Mouse (Mus musculus): Measurements from ENCODE around the gene Mybpc3. TPM values are rescaled to one million over a fixed set of nuclear protein-coding genes. Genes with fewer than 3 reads are reported as not detected.
A peak's percentile ranks its signal among the peaks of the same experiment; 100 is the strongest.

The Mybpc3 gene
- polyA plus RNA-seq, 1 experiment from 2014 or later: not detected

DNA sequence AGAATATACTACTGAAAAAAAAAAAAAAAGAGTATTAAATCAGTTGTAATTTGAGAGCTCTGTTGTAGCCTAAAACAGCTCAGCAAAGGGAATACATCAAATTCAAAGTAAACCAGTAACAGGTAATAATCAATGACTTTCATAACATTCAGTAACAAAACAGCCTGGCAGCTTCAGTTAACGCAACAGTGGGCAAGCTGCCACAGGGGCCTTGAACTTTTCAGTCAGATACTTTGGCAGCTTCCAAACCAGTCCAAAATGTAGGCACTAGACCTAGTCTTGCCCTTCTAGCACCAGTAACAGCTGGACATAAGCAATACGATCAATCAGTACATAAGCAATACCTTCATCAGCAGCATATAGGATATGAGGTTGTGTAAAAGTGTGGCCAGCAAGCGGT is 36.1 kb downstream of the Mybpc3 start:
- WGBS: 94% methylated on average over 3 of the region's 3 CpGs

DNA sequence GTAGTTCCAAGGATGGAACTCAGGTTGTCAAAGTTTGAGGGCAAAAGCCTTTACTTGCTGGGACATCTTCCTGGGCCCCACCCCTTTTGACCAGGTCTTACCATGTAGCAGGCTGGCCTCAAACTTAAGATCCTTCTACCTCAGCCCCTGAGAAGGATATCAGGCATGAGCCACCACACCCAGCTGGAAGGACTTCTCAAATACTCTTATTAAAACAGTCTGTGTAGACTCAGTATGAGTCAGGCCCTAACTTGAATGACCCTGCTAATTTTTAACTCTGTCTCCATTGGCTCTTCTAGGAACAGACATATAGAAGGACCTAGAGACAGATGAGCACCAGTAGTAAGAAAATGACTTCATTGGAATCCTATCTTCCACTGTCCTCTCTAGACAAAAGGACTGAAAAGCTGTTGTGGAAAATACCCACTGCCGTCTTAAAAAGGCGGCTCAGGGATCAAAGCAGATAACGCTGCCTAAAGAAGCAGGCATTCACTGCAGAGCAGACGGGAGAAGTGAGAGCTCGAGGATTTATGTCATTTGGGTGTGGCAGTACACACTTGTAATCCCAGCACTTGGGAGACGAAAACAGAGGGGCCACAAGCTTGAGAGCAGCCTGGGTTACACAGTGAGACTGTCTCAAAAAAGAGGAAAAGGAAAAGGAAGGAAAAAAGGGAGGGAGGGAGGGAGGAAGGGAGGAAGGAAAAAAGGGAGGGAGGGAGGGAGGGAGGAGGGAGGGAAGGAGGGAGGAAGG is 39.2 kb downstream of the Mybpc3 start:
- WGBS: 52% methylated on average over 6 of the region's 6 CpGs
- peaks cover 90% of the 10 kb centered on the region for H3K36me3 ChIP-seq
- no peak overlapping the region for H3K27ac ChIP-seq (replicated peaks)
- H3K27me3 ChIP-seq: no peaks in the 10 kb centered on the region
- no peak overlapping the region for H3K4me3 ChIP-seq
- H3K4me2 ChIP-seq: no peak overlapping the region
- no peaks in the 10 kb centered on the region for H3K9me3 ChIP-seq
- no peak overlapping the region for H3K9ac ChIP-seq
- H3K4me1 ChIP-seq (replicated peaks): no peaks in the 10 kb centered on the region
- ATAC-seq (ENCODE audit: low FRiP score, low read depth): no peak

More for the DNA sequence above, 36.1 kb downstream of the Mybpc3 start:
- H3K9ac ChIP-seq: no peak overlapping the region
- no peaks in the 10 kb centered on the region for H3K9me3 ChIP-seq
- H3K4me3 ChIP-seq: no peak overlapping the region
- no peak overlapping the region for H3K27ac ChIP-seq (replicated peaks)
- H3K4me1 ChIP-seq (replicated peaks): no peaks in the 10 kb centered on the region
- peaks cover 88% of the 10 kb centered on the region for H3K36me3 ChIP-seq
- H3K27me3 ChIP-seq: no peaks in the 10 kb centered on the region
- no peak for ATAC-seq (ENCODE audit: low FRiP score, low read depth)
- no peak overlapping the region for H3K4me2 ChIP-seq

DNA sequence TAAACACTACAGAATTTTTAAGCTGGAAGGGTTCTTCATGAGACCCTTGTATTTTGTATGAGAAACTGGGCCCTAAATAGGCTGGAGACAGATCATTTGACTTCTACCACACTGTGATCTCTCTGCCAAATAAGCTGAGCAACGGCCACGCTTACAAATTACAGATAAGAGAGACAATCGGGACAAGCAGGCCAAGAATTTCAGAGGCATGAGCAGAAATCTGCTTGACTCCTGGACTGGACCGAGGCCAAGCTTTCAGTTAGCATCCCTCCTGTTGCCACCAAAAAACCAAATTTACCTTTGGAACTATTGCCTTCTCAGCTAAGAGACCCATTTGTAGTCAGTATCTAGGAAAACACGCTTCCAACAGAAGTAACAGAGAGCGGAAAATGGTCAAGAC is 42.6 kb downstream of the Mybpc3 start:
- Histone ChIP-seq H3K4me3 (no peak overlapping the region), H3K4me1 (replicated peaks) (no peaks in the 10 kb centered on the region), H3K27ac (replicated peaks) (no peak overlapping the region), H3K36me3 (peaks cover 85% of the 10 kb centered on the region), H3K9ac (no peak overlapping the region), H3K27me3 (no peaks in the 10 kb centered on the region), H3K9me3 (no peaks in the 10 kb centered on the region), H3K4me2 (no peak overlapping the region)
- ATAC-seq (ENCODE audit: low FRiP score, low read depth): no peak
- 94% methylated on average over 6 of the region's 6 CpGs for WGBS

DNA sequence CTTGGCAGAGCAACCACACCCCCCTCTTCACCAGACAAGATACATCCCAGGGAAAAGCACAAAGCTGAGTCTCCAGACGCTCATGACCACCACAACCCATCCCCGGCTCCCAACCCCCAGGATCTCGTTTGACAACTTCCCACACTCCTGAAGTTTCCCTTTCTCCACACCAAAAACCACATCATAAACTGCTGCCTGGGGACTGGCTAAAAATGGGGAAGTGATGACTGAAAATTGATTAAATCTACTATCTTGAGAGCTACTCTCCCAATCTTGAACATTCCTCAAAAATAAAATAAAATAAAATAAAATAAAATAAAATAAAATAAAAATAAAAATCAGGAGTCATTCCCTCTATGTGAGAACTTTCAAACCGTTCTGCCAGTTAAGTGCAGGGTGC is 45.0 kb downstream of the Mybpc3 start:
- Histone ChIP-seq H3K36me3 (peaks cover 85% of the 10 kb centered on the region), H3K9ac (no peak overlapping the region), H3K27ac (replicated peaks) (no peak overlapping the region), H3K27me3 (no peaks in the 10 kb centered on the region), H3K4me1 (replicated peaks) (no peaks in the 10 kb centered on the region), H3K4me3 (no peak overlapping the region), H3K9me3 (no peaks in the 10 kb centered on the region), H3K4me2 (no peak overlapping the region)
- ATAC-seq (ENCODE audit: low FRiP score, low read depth): no peak
- WGBS: 93% methylated on average over 4 of the region's 4 CpGs

DNA sequence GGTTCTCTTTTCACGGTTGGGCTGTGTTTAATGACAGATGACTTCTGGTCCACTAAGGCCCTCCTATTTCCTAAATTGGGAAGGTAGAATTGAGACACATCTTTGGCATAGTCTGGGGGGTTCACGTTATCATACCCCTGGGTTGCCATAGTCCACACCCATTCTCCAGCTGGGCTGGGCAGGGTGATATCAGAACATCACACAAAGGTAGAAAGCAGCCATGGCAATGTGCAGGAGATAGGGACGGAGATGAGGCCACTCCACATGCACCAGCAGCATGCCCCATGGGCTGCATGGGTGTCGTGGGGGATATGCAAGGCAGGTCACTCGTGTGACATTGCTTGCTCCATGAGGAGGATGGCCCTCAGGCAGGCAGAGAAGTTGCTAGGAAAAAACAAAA is 45.6 kb downstream of the Mybpc3 start:
- H3K27ac ChIP-seq (replicated peaks): no peak overlapping the region
- WGBS: 91% methylated on average over 5 of the region's 5 CpGs
- no peaks in the 10 kb centered on the region for H3K27me3 ChIP-seq
- peaks cover 83% of the 10 kb centered on the region for H3K36me3 ChIP-seq
- ATAC-seq (ENCODE audit: low FRiP score, low read depth): no peak
- H3K4me1 ChIP-seq (replicated peaks): no peaks in the 10 kb centered on the region
- no peaks in the 10 kb centered on the region for H3K9me3 ChIP-seq
- no peak overlapping the region for H3K9ac ChIP-seq
- no peak overlapping the region for H3K4me2 ChIP-seq
- H3K4me3 ChIP-seq: no peak overlapping the region

DNA sequence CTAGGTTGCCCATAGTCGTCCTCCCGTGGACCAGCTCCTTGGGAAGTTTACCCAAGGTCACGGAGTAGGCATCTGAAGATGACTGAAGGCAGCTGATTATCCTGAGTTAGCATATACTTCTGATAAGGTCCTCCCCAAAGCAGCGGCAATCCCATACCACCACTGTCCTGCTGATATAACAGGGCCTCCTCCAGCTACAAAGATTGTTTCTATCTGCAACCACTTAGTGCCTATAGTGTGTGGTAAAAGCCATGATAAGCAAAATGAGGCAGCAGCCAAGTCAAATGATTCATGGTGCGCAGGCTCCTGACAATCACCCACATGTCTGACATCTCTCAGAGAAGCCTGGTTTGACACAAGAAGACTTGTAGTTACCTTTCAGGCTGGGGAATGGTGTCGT is 47.0 kb downstream of the Mybpc3 start:
- Histone ChIP-seq H3K27me3 (no peaks in the 10 kb centered on the region), H3K4me2 (no peak overlapping the region), H3K4me1 (replicated peaks) (no peaks in the 10 kb centered on the region), H3K27ac (replicated peaks) (no peak overlapping the region), H3K9me3 (no peaks in the 10 kb centered on the region), H3K4me3 (no peak overlapping the region), H3K9ac (no peak overlapping the region), H3K36me3 (peaks cover 85% of the 10 kb centered on the region)
- ATAC-seq (ENCODE audit: low FRiP score, low read depth): no peak
- 93% methylated on average over 6 of the region's 6 CpGs for WGBS

DNA sequence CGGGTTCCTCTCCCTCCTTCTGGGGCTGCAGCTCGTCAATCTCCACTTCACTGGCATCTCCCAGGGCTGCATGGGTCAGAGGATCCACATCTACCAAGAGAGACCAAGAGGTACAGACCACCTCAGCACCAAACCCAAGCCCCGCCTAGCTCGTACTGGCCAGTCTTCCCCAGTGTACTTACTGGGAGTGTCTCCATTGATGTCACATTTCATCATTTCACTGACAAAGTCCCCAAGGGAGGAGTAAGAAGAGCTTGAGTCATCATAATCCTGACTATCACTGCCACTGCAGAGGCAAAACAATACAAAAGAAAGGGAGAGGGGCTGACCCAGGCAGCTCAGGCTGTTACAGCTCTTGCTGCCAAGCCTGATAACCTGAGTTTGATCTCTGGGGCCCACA is 49.7 kb downstream of the Mybpc3 start:
- Histone ChIP-seq H3K4me1 (replicated peaks) (no peaks in the 10 kb centered on the region), H3K36me3 (peaks cover 84% of the 10 kb centered on the region), H3K4me2 (no peak overlapping the region), H3K9me3 (no peaks in the 10 kb centered on the region), H3K27me3 (no peaks in the 10 kb centered on the region), H3K4me3 (no peak overlapping the region), H3K27ac (replicated peaks) (no peak overlapping the region), H3K9ac (no peak overlapping the region)
- ATAC-seq (ENCODE audit: low FRiP score, low read depth): no peak
- WGBS: 87% methylated on average over 4 of the region's 4 CpGs

DNA sequence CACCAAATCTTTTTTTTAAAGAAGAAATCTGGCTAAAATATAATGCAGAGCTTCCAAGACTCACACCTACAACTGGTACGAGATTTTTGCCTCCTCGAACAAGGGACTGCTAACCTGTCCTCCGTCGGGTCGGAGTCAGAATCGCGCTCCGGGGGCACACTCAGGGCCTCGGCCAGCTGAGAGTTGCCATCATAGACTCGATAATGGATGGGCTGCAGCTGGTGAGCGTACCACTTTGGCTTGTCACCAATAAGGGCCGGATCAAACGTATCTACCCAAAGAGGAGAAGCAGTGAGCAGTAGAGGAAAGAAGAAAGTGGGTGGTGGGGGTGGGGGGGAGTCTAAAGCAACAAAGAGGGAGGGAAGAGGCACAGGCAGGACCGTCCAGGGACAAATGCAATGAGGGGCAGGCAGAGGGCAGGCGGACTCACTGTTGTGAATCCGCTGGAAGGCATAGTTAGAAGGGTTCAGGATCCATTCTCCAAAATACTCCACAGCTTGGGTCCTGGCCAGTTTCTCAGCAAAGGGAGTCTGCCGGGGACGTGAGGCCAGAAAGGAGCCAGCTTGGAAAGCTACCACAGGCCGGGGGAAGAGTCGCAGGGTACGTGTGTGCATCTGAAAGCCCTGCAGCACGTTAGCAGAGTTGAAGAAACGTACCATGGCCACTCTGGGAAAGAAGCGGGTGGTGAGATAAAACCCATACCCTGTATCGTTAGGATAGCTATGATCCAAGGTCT is 51.8 kb downstream of the Mybpc3 start:
- Histone ChIP-seq H3K27me3 (no peaks in the 10 kb centered on the region), H3K9ac (no peak overlapping the region), H3K4me1 (replicated peaks) (no peaks in the 10 kb centered on the region), H3K4me2 (no peak overlapping the region), H3K9me3 (no peaks in the 10 kb centered on the region), H3K27ac (replicated peaks) (no peak overlapping the region), H3K4me3 (no peak overlapping the region), H3K36me3 (peaks cover 87% of the 10 kb centered on the region)
- no peak for ATAC-seq (ENCODE audit: low FRiP score, low read depth)
- WGBS: 84% methylated on average over 25 of the region's 25 CpGs

DNA sequence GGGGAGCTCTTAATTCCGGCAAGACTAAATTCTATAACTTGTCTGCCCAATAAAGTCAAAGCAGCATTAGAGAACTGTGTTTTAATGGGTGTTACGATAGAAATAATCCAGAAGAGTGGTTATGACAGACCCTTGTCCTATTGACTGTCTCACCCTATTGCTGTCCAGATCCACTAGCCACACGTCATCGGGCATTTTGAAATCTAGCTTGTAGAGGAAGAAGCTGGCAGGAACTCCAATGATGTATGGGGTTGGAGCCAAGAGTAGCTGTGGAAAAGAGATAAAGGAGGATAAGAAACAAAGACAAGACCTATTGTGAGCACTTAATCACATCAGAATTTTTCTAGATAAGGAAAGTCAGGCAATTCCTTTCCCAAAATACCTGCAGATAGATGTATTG is 57.5 kb downstream of the Mybpc3 start:
- Histone ChIP-seq H3K4me1 (replicated peaks) (peaks cover 8% of the 10 kb centered on the region), H3K27ac (replicated peaks) (no peak overlapping the region), H3K4me2 (no peak overlapping the region), H3K9ac (no peak overlapping the region), H3K4me3 (no peak overlapping the region), H3K36me3 (peaks cover 70% of the 10 kb centered on the region), H3K27me3 (no peaks in the 10 kb centered on the region), H3K9me3 (no peaks in the 10 kb centered on the region)
- ATAC-seq (ENCODE audit: low FRiP score, low read depth): no peak
- 88% methylated on average over 4 of the region's 4 CpGs for WGBS

DNA sequence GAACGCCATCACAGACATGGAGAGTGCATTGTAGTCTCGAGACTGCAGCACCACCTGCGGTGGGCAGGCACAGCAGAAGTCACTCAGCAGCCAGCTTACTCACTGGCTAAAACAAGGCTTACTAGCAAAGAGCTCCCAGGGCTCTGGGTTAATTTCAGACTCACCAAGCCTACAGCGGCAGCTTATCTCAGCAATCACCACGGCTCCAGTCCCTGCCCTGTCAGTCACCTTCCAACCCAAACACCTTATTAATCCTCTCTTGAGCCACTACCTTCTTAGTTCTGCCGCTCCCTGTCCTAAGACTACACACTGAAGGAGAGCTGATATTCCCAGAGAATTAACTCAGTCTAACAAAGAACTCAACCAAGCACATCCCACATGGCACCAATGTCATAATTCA is 58.3 kb downstream of the Mybpc3 start:
- no peak overlapping the region for H3K4me3 ChIP-seq
- no peak overlapping the region for H3K9ac ChIP-seq
- no peak for ATAC-seq (ENCODE audit: low FRiP score, low read depth)
- no peaks in the 10 kb centered on the region for H3K9me3 ChIP-seq
- H3K4me1 ChIP-seq (replicated peaks): peaks cover 15% of the 10 kb centered on the region
- no peak overlapping the region for H3K27ac ChIP-seq (replicated peaks)
- H3K36me3 ChIP-seq: peaks cover 64% of the 10 kb centered on the region
- no peaks in the 10 kb centered on the region for H3K27me3 ChIP-seq
- H3K4me2 ChIP-seq: no peak overlapping the region
- 86% methylated on average over 6 of the region's 6 CpGs for WGBS

DNA sequence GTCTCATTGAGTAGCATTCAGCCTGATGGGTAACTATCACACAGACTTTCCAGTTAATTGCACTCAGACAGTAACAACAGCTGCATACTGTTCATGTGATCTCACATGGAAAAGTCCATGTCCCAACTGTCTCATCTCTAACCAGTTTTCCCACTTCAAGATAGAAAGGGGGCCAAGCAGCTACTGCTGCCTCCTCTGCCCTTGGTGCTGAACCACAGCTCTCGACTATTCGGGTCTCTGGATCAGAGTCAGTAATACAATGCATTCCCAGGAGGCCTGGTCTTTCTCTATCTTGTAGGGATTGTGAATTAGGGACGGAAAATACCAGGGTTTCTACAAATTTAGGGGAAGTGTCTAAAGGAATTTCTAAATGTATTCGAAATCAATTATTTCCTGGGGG is 61.9 kb downstream of the Mybpc3 start:
- H3K9me3 ChIP-seq: no peaks in the 10 kb centered on the region
- WGBS: 36% methylated on average over 4 of the region's 4 CpGs
- H3K4me3 ChIP-seq: no peak overlapping the region
- H3K27ac ChIP-seq (replicated peaks): no peak overlapping the region
- H3K4me2 ChIP-seq: no peak overlapping the region
- H3K36me3 ChIP-seq: peaks cover 31% of the 10 kb centered on the region
- no peak overlapping the region for H3K9ac ChIP-seq
- H3K27me3 ChIP-seq: no peaks in the 10 kb centered on the region
- H3K4me1 ChIP-seq (replicated peaks): peaks cover 29% of the 10 kb centered on the region
- ATAC-seq (ENCODE audit: low FRiP score, low read depth): no peak

DNA sequence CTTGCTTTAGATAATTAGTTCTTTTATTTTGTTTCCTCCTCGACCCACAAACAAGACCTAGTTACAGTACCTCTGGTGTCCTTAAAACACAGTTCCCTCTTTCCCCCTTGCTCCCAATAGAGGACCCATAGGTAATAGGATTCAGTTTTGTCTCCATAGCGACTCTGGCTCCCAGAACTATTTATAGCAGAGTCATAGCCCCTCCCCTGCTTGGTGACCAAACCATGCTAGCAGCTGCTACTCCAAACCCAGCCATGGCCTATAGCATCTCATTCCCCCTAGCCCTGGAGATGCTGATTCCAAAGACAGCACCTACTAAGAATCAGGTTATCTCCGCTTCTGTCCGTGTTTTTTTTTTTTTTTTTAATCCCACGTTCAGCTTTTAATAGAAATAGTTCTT is 62.8 kb downstream of the Mybpc3 start:
- WGBS: 70% methylated on average over 5 of the region's 5 CpGs
- no peaks in the 10 kb centered on the region for H3K27me3 ChIP-seq
- no peak overlapping the region for H3K9ac ChIP-seq
- peaks cover 25% of the 10 kb centered on the region for H3K36me3 ChIP-seq
- H3K27ac ChIP-seq (replicated peaks): no peak overlapping the region
- H3K4me1 ChIP-seq (replicated peaks): peaks cover 29% of the 10 kb centered on the region
- peak overlapping the region; percentile 86; the same call in 1 of the 2 replicates for H3K4me3 ChIP-seq
- ATAC-seq (ENCODE audit: low FRiP score, low read depth): no peak
- no peaks in the 10 kb centered on the region for H3K9me3 ChIP-seq
- peak overlapping the region; percentile 77 for H3K4me2 ChIP-seq
